In genomic region chr7:100204871-100205270, GRCm38 (mm10) we compare ENCODE assay signal across 18 mouse cellular contexts.
"Had no signal": no experiment of that assay in that cellular context is flagged by ENCODE, and none has a peak within 500 bp of the region (broad histone marks: within the 10 kb centered on the region; RNA-seq: fewer than 3 reads in every experiment).

No protein-coding gene starts in this region.

- H3K36me3 ChIP-seq: lung, embryonic 15.5 days; midbrain, embryonic 13.5 days; midbrain, embryonic 15.5 days; neural tube, embryonic 12.5 days had no signal

- H3K27ac ChIP-seq: lung, embryonic 15.5 days; macrophage; midbrain, embryonic 13.5 days; midbrain, embryonic 15.5 days; neural tube, embryonic 12.5 days had no signal

- H3K4me2 ChIP-seq: lung, embryonic 15.5 days; midbrain, embryonic 11.5 days; midbrain, embryonic 13.5 days; midbrain, embryonic 15.5 days; neural tube, embryonic 12.5 days had no signal

- DNase-seq: liver, postnatal 0 days; lung, adult 2 months; lung, postnatal 14 days; lung, postnatal 36 days; right cerebral cortex, postnatal 14 days; right cerebral cortex, postnatal 4 days; spleen, adult 18-20 months; thymus, adult 18-20 months; thymus, postnatal 14 days; thymus, postnatal 36 days had no signal

- ATAC-seq: liver, postnatal 0 days; lung, postnatal 0 days; midbrain, embryonic 13.5 days; midbrain, embryonic 15.5 days had no signal

- H3K9ac ChIP-seq: liver, postnatal 0 days; lung, embryonic 15.5 days; midbrain, embryonic 13.5 days; midbrain, embryonic 15.5 days; neural tube, embryonic 12.5 days had no signal

- H3K9me3 ChIP-seq: lung, embryonic 15.5 days; megakaryocyte, embryonic 14.5 days; midbrain, embryonic 13.5 days; midbrain, embryonic 15.5 days; neural tube, embryonic 12.5 days had no signal

- H3K4me3 ChIP-seq: lung, embryonic 15.5 days; megakaryocyte, embryonic 14.5 days; midbrain, embryonic 13.5 days; midbrain, embryonic 15.5 days; neural tube, embryonic 12.5 days had no signal

- H3K27me3 ChIP-seq: lung, embryonic 15.5 days; midbrain, embryonic 13.5 days; midbrain, embryonic 15.5 days; neural tube, embryonic 12.5 days had no signal

- H3K4me1 ChIP-seq: lung, embryonic 15.5 days; midbrain, embryonic 13.5 days; midbrain, embryonic 15.5 days; neural tube, embryonic 12.5 days had no signal
